Mouse (Mus musculus): ENCODE measurements around the gene Ska3. TPM values are rescaled to one million over a fixed set of nuclear protein-coding genes. Genes with fewer than 3 reads are reported as not detected.

The Ska3 gene
- total RNA-seq, 1 experiment from 2014 or later = 2.4 TPM

GRCm38 (mm10) chr14:57797551-57797950 lies 28.4 kb downstream of the Ska3 start:
- DNase-seq = no peak

- DNase-seq = no peak
Observed at GRCm38 (mm10) chr14:57791171-57791570, 34.8 kb downstream of the Ska3 start.

- DNase-seq = no peak
Observed at GRCm38 (mm10) chr14:57789759-57790158, 36.2 kb downstream of the Ska3 start.

- DNase-seq = no peak
Observed at GRCm38 (mm10) chr14:57789311-57789710, 36.7 kb downstream of the Ska3 start.

- DNase-seq = no peak
Observed at GRCm38 (mm10) chr14:57787406-57787805, 38.6 kb downstream of the Ska3 start.

GRCm38 (mm10) chr14:57772157-57772815 lies 53.7 kb downstream of the Ska3 start:
- DNase-seq = no peak

- DNase-seq = no peak
Observed at GRCm38 (mm10) chr14:57769102-57769501, 56.9 kb downstream of the Ska3 start.

- no peak for DNase-seq
Observed at GRCm38 (mm10) chr14:57760447-57761412, 65.3 kb downstream of the Ska3 start.

GRCm38 (mm10) chr14:57758237-57758636 lies 67.7 kb downstream of the Ska3 start, which contains the start of gene Lats2:
Gene Lats2 (minus strand): TSS chr14:57758388.
- no peak for DNase-seq

Small RNA genes within 50 kb of the gene (microRNA-seq; reads per million reads assigned to microRNA genes)
- gene Mir3077 = 0.43 to 1.1 reads per million in 2 experiments

Other genes with a start within 250 kb of the Ska3 start
- 28.2 and 30.0 TPM in 2 replicates for gene Xpo4, start 160.8 kb downstream of the Ska3 start, total RNA-seq (2021)
- gene Gm49361, start 80.1 kb downstream of the Ska3 start, total RNA-seq (2021) = 2.0 and 3.4 TPM in 2 replicates
- gene Lats2, start 67.8 kb downstream of the Ska3 start, total RNA-seq (2021) = 37.0 and 45.3 TPM in 2 replicates
- gene Sap18, start 28.0 kb downstream of the Ska3 start, total RNA-seq (2021) = 35.1 and 37.1 TPM in 2 replicates
- gene Mrpl57, start within 50 bp of the Ska3 start, total RNA-seq (2021) = 98.1 and 113 TPM in 2 replicates
- gene Zdhhc20, start 64.1 kb upstream of the Ska3 start, total RNA-seq (2021) = 31.0 and 35.9 TPM in 2 replicates
- gene Micu2, start 173.1 kb upstream of the Ska3 start, total RNA-seq (2021) = 49.2 and 52.4 TPM in 2 replicates
- 17.7 and 17.9 TPM in 2 replicates for gene Fgf9, start 244.4 kb upstream of the Ska3 start, total RNA-seq (2021)

Data from adrenal gland, postnatal 14 days (tissue).